Mouse (Mus musculus): ENCODE results near the gene Rps6ka3. TPM values are rescaled to one million over a fixed set of nuclear protein-coding genes. Genes with fewer than 3 reads are reported as not detected.

Gene Rps6ka3
- polyA plus RNA-seq, 1 experiment, result 12.5 TPM

- Histone ChIP-seq H3K36me3 (ENCODE audit: control insufficient read depth, insufficient read depth, low read length) (no peaks in the 10 kb centered on the region), H3K27me3 (ENCODE audit: control insufficient read depth, insufficient read depth, low read length) (no peaks in the 10 kb centered on the region), H3K4me1 (ENCODE audit: control insufficient read depth, insufficient read depth, insufficient read length) (no peaks in the 10 kb centered on the region), H3K27ac (ENCODE audit: insufficient read depth, low read length) (no peak overlapping the region), H3K4me3 (ENCODE audit: extremely low read depth, insufficient read depth, insufficient read length) (no peak overlapping the region)
- WGBS, result 87% methylated on average over 6 of the region's 6 CpGs
- TF ChIP-seq CTCF (IDR thresholded peaks at IDR 0.05; ENCODE audit: extremely low read depth, insufficient read depth, insufficient read length, insufficient replicate concordance) (no peak), POLR2A (IDR thresholded peaks at IDR 0.05; ENCODE audit: low read depth, low read length) (no peak)
- no peak for DNase-seq (ENCODE audit: low read depth in 1 of 2, low spot score in 2 of 2)
Measured at GRCm38 (mm10) chrX:159390347-159390962, 180.3 kb downstream of the Rps6ka3 start.

- Histone ChIP-seq H3K4me1 (ENCODE audit: control insufficient read depth, insufficient read depth, insufficient read length) (no peaks in the 10 kb centered on the region), H3K4me3 (ENCODE audit: extremely low read depth, insufficient read depth, insufficient read length) (no peak overlapping the region), H3K36me3 (ENCODE audit: control insufficient read depth, insufficient read depth, low read length) (no peaks in the 10 kb centered on the region), H3K27ac (ENCODE audit: insufficient read depth, low read length) (no peak overlapping the region), H3K27me3 (ENCODE audit: control insufficient read depth, insufficient read depth, low read length) (no peaks in the 10 kb centered on the region)
- no peak for DNase-seq (ENCODE audit: low read depth in 1 of 2, low spot score in 2 of 2)
- 50% methylated on average over 3 of the region's 3 CpGs for WGBS
- TF ChIP-seq CTCF (IDR thresholded peaks at IDR 0.05; ENCODE audit: extremely low read depth, insufficient read depth, insufficient read length, insufficient replicate concordance) (no peak), POLR2A (IDR thresholded peaks at IDR 0.05; ENCODE audit: low read depth, low read length) (no peak)
Measured at GRCm38 (mm10) chrX:159391239-159391638, 181.1 kb downstream of the Rps6ka3 start.

GRCm38 (mm10) chrX:159409253-159409652 lies 199.1 kb downstream of the Rps6ka3 start:
- H3K27ac ChIP-seq (ENCODE audit: insufficient read depth, low read length), result no peak overlapping the region
- peaks cover 2% of the 10 kb centered on the region; the same call in 1 of the 2 replicates for H3K27me3 ChIP-seq (ENCODE audit: control insufficient read depth, insufficient read depth, low read length)
- H3K4me1 ChIP-seq (ENCODE audit: control insufficient read depth, insufficient read depth, insufficient read length), result peaks cover 3% of the 10 kb centered on the region; the same call in 1 of the 2 replicates
- H3K36me3 ChIP-seq (ENCODE audit: control insufficient read depth, insufficient read depth, low read length), result no peaks in the 10 kb centered on the region
- no peak overlapping the region for H3K4me3 ChIP-seq (ENCODE audit: extremely low read depth, insufficient read depth, insufficient read length)
- TF ChIP-seq CTCF (IDR thresholded peaks at IDR 0.05; ENCODE audit: extremely low read depth, insufficient read depth, insufficient read length, insufficient replicate concordance) (no peak), POLR2A (IDR thresholded peaks at IDR 0.05; ENCODE audit: low read depth, low read length) (no peak)
- 25% methylated on average over 4 of the region's 4 CpGs for WGBS
- peak; percentile 6 to 11 for DNase-seq (ENCODE audit: low read depth in 1 of 2, low spot score in 2 of 2)

- Histone ChIP-seq H3K36me3 (ENCODE audit: control insufficient read depth, insufficient read depth, low read length) (no peaks in the 10 kb centered on the region), H3K4me3 (ENCODE audit: extremely low read depth, insufficient read depth, insufficient read length) (peak within 1 kb of the TSS; percentile 42; the same call in 1 of the 2 replicates), H3K4me1 (ENCODE audit: control insufficient read depth, insufficient read depth, insufficient read length) (peaks cover 8% of the 10 kb centered on the region), H3K27ac (ENCODE audit: insufficient read depth, low read length) (no peak within 1 kb of the TSS), H3K27me3 (ENCODE audit: control insufficient read depth, insufficient read depth, low read length) (peaks cover 9% of the 10 kb centered on the region)
- WGBS, result 53% methylated on average over 80 of the region's 83 CpGs
- no peak for TF ChIP-seq CTCF (IDR thresholded peaks at IDR 0.05; ENCODE audit: extremely low read depth, insufficient read depth, insufficient read length, insufficient replicate concordance)
- TF ChIP-seq POLR2A (IDR thresholded peaks at IDR 0.05; ENCODE audit: low read depth, low read length), result no peak
- no peak for DNase-seq (ENCODE audit: low read depth in 1 of 2, low spot score in 2 of 2)
Measured at GRCm38 (mm10) chrX:159414130-159414828, 204.2 kb downstream of the Rps6ka3 start, which contains the start of gene Map7d2. TSS of gene Map7d2 (plus strand) at chrX:159414572.

GRCm38 (mm10) chrX:159414829-159415673 lies 204.9 kb downstream of the Rps6ka3 start:
- no peak for DNase-seq (ENCODE audit: low read depth in 1 of 2, low spot score in 2 of 2)
- TF ChIP-seq POLR2A (IDR thresholded peaks at IDR 0.05; ENCODE audit: low read depth, low read length) (no peak), CTCF (IDR thresholded peaks at IDR 0.05; ENCODE audit: extremely low read depth, insufficient read depth, insufficient read length, insufficient replicate concordance) (no peak)
- WGBS, result 24% methylated on average over 61 of the region's 65 CpGs
- Histone ChIP-seq H3K36me3 (ENCODE audit: control insufficient read depth, insufficient read depth, low read length) (no peaks in the 10 kb centered on the region), H3K4me3 (ENCODE audit: extremely low read depth, insufficient read depth, insufficient read length) (peak overlapping the region; percentile 30; the same call in 1 of the 2 replicates), H3K27ac (ENCODE audit: insufficient read depth, low read length) (no peak overlapping the region), H3K27me3 (ENCODE audit: control insufficient read depth, insufficient read depth, low read length) (peaks cover 9% of the 10 kb centered on the region), H3K4me1 (ENCODE audit: control insufficient read depth, insufficient read depth, insufficient read length) (peaks cover 8% of the 10 kb centered on the region)

Other genes starting within 250 kb of the Rps6ka3 start
- 33.0 and 37.5 TPM in 2 replicates for gene Eif1ax, start 161.9 kb downstream of the Rps6ka3 start, polyA plus RNA-seq (2012; rRNA removed)
- gene Map7d2, start 204.3 kb downstream of the Rps6ka3 start, polyA plus RNA-seq (2012; rRNA removed), result not detected in 2 replicates